Mouse (Mus musculus) forebrain, embryonic 14.5 days (tissue): ENCODE results near the gene Arl9. TPM values are rescaled to one million over a fixed set of nuclear protein-coding genes. Genes with fewer than 3 reads are reported as not detected.
"Not testable (repeated sequence)": the region's sequence is repeated elsewhere in the genome, so short reads cannot be mapped to it uniquely, and the experiment has no call there.

Experiments used
- ATAC-seq: fragments of 200-750 bp; cut with Nextera tagmentation; 2 replicates; pipeline ENCODE4 v1.8.0; 2017; ENCODE audit warnings: mild to moderate bottlenecking, moderate library complexity
- DNase-seq: peaks from one replicate; pipeline ENCODE4 v3.0.0-alpha.2; 2015; ENCODE audit warnings: low spot score
- H3K27ac ChIP-seq: fragments of 300-500 bp; sonication (generic); 2 replicates; pipeline ENCODE4 v1.5.1; 2014; ENCODE audit warnings: low read depth, mild to moderate bottlenecking, control low read depth, low read length, moderate library complexity
- H3K27me3 ChIP-seq: fragments of 300-500 bp; sonication (generic); replicated peaks from 2 replicates; pipeline ENCODE4 v1.6.1; 2014; ENCODE audit warnings: low read length, control low read depth, mixed read lengths; ENCODE audit not compliant: control insufficient read depth, insufficient read depth
- H3K36me3 ChIP-seq: fragments of 300-500 bp; sonication (generic); 2 replicates; pipeline ENCODE4 v1.6.1; 2014; ENCODE audit warnings: low read length, control low read depth; ENCODE audit not compliant: control insufficient read depth, insufficient read depth
- H3K4me1 ChIP-seq: fragments of 300-500 bp; sonication (generic); 2 replicates; pipeline ENCODE4 v1.6.1; 2014; ENCODE audit warnings: antibody characterized with exemption, low read length, control low read depth; ENCODE audit not compliant: control insufficient read depth, insufficient read depth
- H3K4me2 ChIP-seq: fragments of 300-500 bp; sonication (generic); 2 replicates; pipeline ENCODE4 v1.6.1; 2014; ENCODE audit warnings: mild to moderate bottlenecking, control low read depth, low read length
- H3K4me3 ChIP-seq: fragments of 300-500 bp; sonication (generic); 2 replicates; pipeline ENCODE4 v1.5.1; 2014; ENCODE audit warnings: low read depth, low read length, control low read depth
- H3K9ac ChIP-seq: fragments of 300-500 bp; sonication (generic); 2 replicates; pipeline ENCODE4 v1.6.1; 2014; ENCODE audit warnings: mild to moderate bottlenecking, low read length, control low read depth, moderate library complexity
- H3K9me3 ChIP-seq: fragments of 300-500 bp; sonication (generic); replicated peaks from 2 replicates; pipeline ENCODE4 v1.6.1; 2016; ENCODE audit warnings: low read length, control low read depth, mixed read lengths; ENCODE audit not compliant: control insufficient read depth
- WGBS: fragments of 180-500 bp; shearing (Covaris S2); extraction: QIAGEN DNeasy Blood & Tissue Kit; methylation state at CpG from one replicate; pipeline ENCODE4 v1.1.7; 2014; 5-methylcytosine and 5-hydroxymethylcytosine counted together
- polyA plus RNA-seq: library from polyadenylated mRNA; unstranded; fragments of >200 nt; fragmentation: Nextera tagmentation; extraction: Ambion mirVana; gene quantifications from 2 replicates; pipeline ENCODE4 v1.2.1, GENCODE M21; 2014

Arl9 gene
- polyA plus RNA-seq, 1 experiment from 2014 or later: not detected

DNA sequence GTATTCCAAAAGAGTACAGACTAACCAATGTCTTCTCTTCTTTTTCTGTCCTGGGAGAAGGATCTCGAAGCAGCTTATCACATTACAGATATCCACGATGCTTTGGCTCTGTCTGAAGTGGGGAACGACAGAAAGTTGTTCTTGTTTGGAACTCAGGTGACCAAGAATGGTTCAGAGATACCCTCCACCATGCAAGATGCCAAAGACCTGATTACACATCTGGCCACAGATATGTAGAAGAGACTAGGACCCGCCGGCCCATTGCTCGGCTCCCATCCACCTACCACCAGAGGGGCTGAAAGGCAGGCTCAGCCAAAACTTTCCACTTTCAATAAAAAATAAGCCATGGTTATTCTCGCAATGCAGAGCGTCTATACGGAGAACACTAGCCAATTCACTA is 6.5 kb downstream of the Arl9 start:
- 93% methylated on average over 9 of the region's 9 CpGs for WGBS
- no peaks in the 10 kb centered on the region for H3K9me3 ChIP-seq
- no peaks in the 10 kb centered on the region for H3K36me3 ChIP-seq
- no peaks in the 10 kb centered on the region for H3K4me1 ChIP-seq
- H3K4me3 ChIP-seq: no peak overlapping the region
- no peak overlapping the region for H3K4me2 ChIP-seq
- no peak overlapping the region for H3K27ac ChIP-seq
- ATAC-seq (no peak), DNase-seq (no peak)
- H3K9ac ChIP-seq: no peak overlapping the region
- no peaks in the 10 kb centered on the region for H3K27me3 ChIP-seq

DNA sequence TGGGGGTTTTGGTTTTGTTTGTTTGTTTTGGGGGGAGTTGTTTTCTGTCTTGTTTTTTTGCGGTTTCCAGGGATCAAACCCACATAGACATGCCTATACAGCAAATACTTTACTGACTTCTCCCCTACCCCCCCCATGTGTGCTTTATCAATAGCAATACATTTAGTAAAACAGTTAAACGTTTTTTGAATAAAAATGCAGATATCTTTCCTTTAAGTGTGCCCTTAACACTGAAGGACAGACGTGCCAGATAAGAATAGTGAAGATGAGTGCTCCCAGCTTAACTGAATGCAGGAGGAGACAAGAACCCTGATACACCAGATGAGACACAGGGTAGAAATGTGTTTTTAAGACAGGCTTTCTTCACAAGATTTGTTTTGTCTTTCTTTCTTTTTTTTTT is 7.2 kb downstream of the Arl9 start:
- Histone ChIP-seq H3K4me1 (no peaks in the 10 kb centered on the region), H3K4me2 (no peak overlapping the region), H3K9ac (no peak overlapping the region), H3K4me3 (no peak overlapping the region), H3K27me3 (no peaks in the 10 kb centered on the region), H3K27ac (no peak overlapping the region), H3K9me3 (no peaks in the 10 kb centered on the region), H3K36me3 (no peaks in the 10 kb centered on the region)
- 70% methylated on average over 3 of the region's 3 CpGs for WGBS
- ATAC-seq (no peak), DNase-seq (no peak)

DNA sequence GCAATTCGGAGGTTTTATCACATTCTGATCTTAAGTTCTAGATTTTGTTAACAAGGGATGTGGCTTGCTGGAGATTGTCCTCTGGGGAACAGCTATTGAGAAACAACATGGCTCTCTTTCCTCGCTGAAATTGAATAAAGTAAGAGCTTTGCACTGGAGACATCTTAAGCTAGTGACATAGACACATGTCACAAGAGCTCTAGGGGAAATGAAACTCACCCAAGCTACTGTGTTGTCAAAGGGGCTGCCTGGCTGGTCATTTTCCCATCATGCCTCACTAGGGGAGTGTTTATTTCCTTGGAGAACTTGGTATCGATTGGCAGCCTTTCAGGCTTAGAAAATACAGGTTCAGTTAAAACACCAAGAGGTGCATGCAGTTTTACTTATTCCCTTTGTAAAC is 9.3 kb downstream of the Arl9 start:
- 84% methylated on average over 3 of the region's 3 CpGs for WGBS
- Histone ChIP-seq H3K9me3 (no peaks in the 10 kb centered on the region), H3K4me2 (no peak overlapping the region), H3K36me3 (no peaks in the 10 kb centered on the region), H3K9ac (no peak overlapping the region), H3K4me1 (no peaks in the 10 kb centered on the region), H3K27me3 (0 out of 2 replicates have a peak, but pooled peaks cover 2% of the 10 kb centered on the region), H3K4me3 (no peak overlapping the region), H3K27ac (no peak overlapping the region)
- DNase-seq: no peak
- ATAC-seq: no peak

- no peaks in the 10 kb centered on the region for H3K9me3 ChIP-seq
- H3K4me3 ChIP-seq: peak within 1 kb of the TSS; percentile 48
- peak within 1 kb of the TSS; percentile 74 for H3K4me2 ChIP-seq
- no peaks in the 10 kb centered on the region for H3K4me1 ChIP-seq
- peak within 1 kb of the TSS; percentile 50 for H3K9ac ChIP-seq
- ATAC-seq (peak; percentile 99), DNase-seq (peak; percentile 89)
- WGBS: 10% methylated on average over 57 of the region's 57 CpGs
- H3K36me3 ChIP-seq: no peaks in the 10 kb centered on the region
- 0 out of 2 replicates have a peak, but pooled peaks cover 2% of the 10 kb centered on the region for H3K27me3 ChIP-seq
- H3K27ac ChIP-seq: no peak within 1 kb of the TSS
Measured at GRCm38 (mm10) chr5:77015544-77016482, 12.0 kb downstream of the Arl9 start, which contains the start of gene Thegl. TSS of gene Thegl (plus strand) at chr5:77016023.

DNA sequence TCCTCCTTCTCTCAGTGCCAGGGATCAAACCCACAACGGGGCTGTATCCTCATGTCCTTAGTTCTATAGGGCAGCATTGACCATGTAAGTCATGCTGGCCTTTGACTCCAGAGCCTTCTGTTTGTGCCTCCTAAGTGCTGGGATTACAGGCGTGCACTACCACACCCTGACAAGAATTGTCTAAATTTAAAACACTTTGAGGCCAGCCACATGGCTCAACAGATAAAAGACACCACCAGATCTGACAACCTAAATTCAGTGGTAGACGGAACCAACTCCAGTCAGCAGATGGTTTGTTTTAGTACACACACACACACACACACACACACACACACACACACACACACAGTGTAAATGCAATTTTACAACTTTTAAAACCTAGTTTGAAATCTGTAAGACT is 24.2 kb downstream of the Arl9 start:
- Histone ChIP-seq H3K9ac (no peak overlapping the region), H3K4me3 (no peak overlapping the region), H3K9me3 (no peaks in the 10 kb centered on the region), H3K4me2 (no peak overlapping the region), H3K27ac (no peak overlapping the region), H3K36me3 (no peaks in the 10 kb centered on the region), H3K27me3 (no peaks in the 10 kb centered on the region), H3K4me1 (no peaks in the 10 kb centered on the region)
- 90% methylated on average over 3 of the region's 3 CpGs for WGBS
- ATAC-seq (no peak), DNase-seq (no peak)

GRCm38 (mm10) chr5:77029735-77030134 is 25.9 kb downstream of the Arl9 start:
- 77% methylated on average over 5 of the region's 5 CpGs for WGBS
- Histone ChIP-seq H3K4me1 (no peaks in the 10 kb centered on the region), H3K27ac (no peak overlapping the region), H3K27me3 (no peaks in the 10 kb centered on the region), H3K4me3 (no peak overlapping the region), H3K9ac (no peak overlapping the region), H3K4me2 (no peak overlapping the region), H3K9me3 (no peaks in the 10 kb centered on the region), H3K36me3 (no peaks in the 10 kb centered on the region)
- DNase-seq (peak; percentile 57), ATAC-seq (0 out of 2 replicates have a peak, but pooled peaks have one; percentile 48)

GRCm38 (mm10) chr5:77035101-77035500 is 31.2 kb downstream of the Arl9 start:
- H3K4me3 ChIP-seq, H3K4me2 ChIP-seq, H3K9ac ChIP-seq, H3K36me3 ChIP-seq, H3K27me3 ChIP-seq, H3K9me3 ChIP-seq, H3K4me1 ChIP-seq, DNase-seq, H3K27ac ChIP-seq: not testable (repeated sequence)
- ATAC-seq: peak; percentile 66

- no peak overlapping the region for H3K27ac ChIP-seq
- no peaks in the 10 kb centered on the region for H3K9me3 ChIP-seq
- H3K36me3 ChIP-seq: no peaks in the 10 kb centered on the region
- no peaks in the 10 kb centered on the region for H3K27me3 ChIP-seq
- ATAC-seq (no peak), DNase-seq (no peak)
- 93% methylated on average over 10 of the region's 10 CpGs for WGBS
- no peaks in the 10 kb centered on the region for H3K4me1 ChIP-seq
- H3K9ac ChIP-seq: no peak overlapping the region
- no peak overlapping the region for H3K4me2 ChIP-seq
- H3K4me3 ChIP-seq: no peak overlapping the region
Measured at GRCm38 (mm10) chr5:77038451-77038850, 34.6 kb downstream of the Arl9 start.

DNA sequence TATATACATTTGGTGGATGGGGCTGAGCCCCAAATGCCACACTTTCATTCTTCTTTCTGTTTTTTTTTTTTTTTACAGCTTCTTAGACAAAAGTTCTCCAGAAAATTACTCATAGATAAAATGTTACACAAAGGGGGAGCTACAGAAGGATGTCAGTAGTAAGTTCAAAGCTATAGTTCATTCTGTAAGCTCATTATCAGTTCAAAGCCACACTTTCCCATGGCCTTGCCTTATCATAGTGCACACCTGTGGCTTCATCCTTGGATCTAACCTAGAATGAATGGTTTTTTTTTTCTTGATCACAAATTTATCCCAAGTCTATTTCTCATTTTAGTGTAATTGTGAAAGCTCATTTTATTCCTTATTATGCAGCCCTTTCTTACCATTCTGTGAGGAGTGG is 35.5 kb downstream of the Arl9 start:
- ATAC-seq: no peak
- Histone ChIP-seq H3K27ac (no peak overlapping the region), H3K4me3 (no peak overlapping the region), H3K9me3 (no peaks in the 10 kb centered on the region), H3K9ac (no peak overlapping the region), H3K36me3 (no peaks in the 10 kb centered on the region), H3K4me2 (no peak overlapping the region), H3K27me3 (no peaks in the 10 kb centered on the region), H3K4me1 (no peaks in the 10 kb centered on the region)
- no peak for DNase-seq
